Mouse (Mus musculus): ENCODE data around the gene Ptgir.

GRCm38 (mm10) chr7:16956410-16957265, 50.3 kb downstream of the Ptgir start:
- TF ChIP-seq CTCF (IDR thresholded peaks at IDR 0.05; ENCODE audit: control insufficient read depth, insufficient read depth, low read length) = no peak
- TF ChIP-seq POLR2A (IDR thresholded peaks at IDR 0.05; ENCODE audit: borderline replicate concordance, control insufficient read depth, low read depth, low read length) = no peak

Measured in bone marrow, adult 2 months (tissue).